Mouse (Mus musculus) intestine, embryonic 15.5 days (tissue): ENCODE data around the gene Ccdc163. TPM values are rescaled to one million over a fixed set of nuclear protein-coding genes. Genes with fewer than 3 reads are reported as not detected.
"Not testable (repeated sequence)": the region's sequence is repeated elsewhere in the genome, so short reads cannot be mapped to it uniquely, and the experiment has no call there.

Experiments
- ATAC-seq: fragments of 200-750 bp; cut with Nextera tagmentation; 2 replicates; pipeline ENCODE4 v1.8.0; 2017; ENCODE audit warnings: moderate TSS enrichment, moderate library complexity
- H3K27ac ChIP-seq: fragments of 300-500 bp; sonication (generic); 2 replicates; pipeline ENCODE4 v1.5.1; 2015; ENCODE audit warnings: mild to moderate bottlenecking, inconsistent platforms
- H3K27me3 ChIP-seq: fragments of 300-500 bp; sonication (generic); replicated peaks from 2 replicates; pipeline ENCODE4 v1.6.1; 2015; ENCODE audit warnings: inconsistent platforms
- H3K36me3 ChIP-seq: fragments of 300-500 bp; sonication (generic); 2 replicates; pipeline ENCODE4 v1.6.1; 2015; ENCODE audit warnings: inconsistent platforms
- H3K4me1 ChIP-seq: fragments of 300-500 bp; sonication (generic); replicated peaks from 2 replicates; pipeline ENCODE4 v1.6.1; 2015; ENCODE audit warnings: inconsistent platforms
- H3K4me2 ChIP-seq: fragments of 300-500 bp; sonication (generic); replicated peaks from 2 replicates; pipeline ENCODE4 v1.6.1; 2015; ENCODE audit warnings: mild to moderate bottlenecking, inconsistent platforms
- H3K4me3 ChIP-seq: fragments of 300-500 bp; sonication (generic); replicated peaks from 2 replicates; pipeline ENCODE4 v1.5.1; 2015; ENCODE audit warnings: inconsistent platforms
- H3K9ac ChIP-seq: fragments of 300-500 bp; sonication (generic); 2 replicates; pipeline ENCODE4 v1.6.1; 2015; ENCODE audit warnings: inconsistent platforms
- H3K9me3 ChIP-seq: fragments of 300-500 bp; sonication (generic); 2 replicates; pipeline ENCODE4 v1.6.1; 2016; ENCODE audit warnings: inconsistent platforms
- WGBS: fragments of 180-500 bp; shearing (Covaris S2); methylation state at CpG from one replicate; pipeline ENCODE4 v1.1.7; 2015; 5-methylcytosine and 5-hydroxymethylcytosine counted together
- polyA plus RNA-seq: library from polyadenylated mRNA; unstranded; fragments of >200 nt; fragmentation: Nextera tagmentation; extraction: Ambion mirVana; gene quantifications from 2 replicates; pipeline ENCODE4 v1.2.1, GENCODE M21; 2015

The Ccdc163 gene
- polyA plus RNA-seq, 1 experiment from 2014 or later, result 26.4 TPM

GRCm38 (mm10) chr4:116680521-116680920, 27.8 kb upstream of the Ccdc163 start:
- H3K9ac ChIP-seq, H3K4me3 ChIP-seq, H3K27me3 ChIP-seq, H3K9me3 ChIP-seq, H3K4me2 ChIP-seq, H3K36me3 ChIP-seq, ATAC-seq, H3K4me1 ChIP-seq, H3K27ac ChIP-seq: not testable (repeated sequence)
- WGBS, result 92% methylated on average over 4 of the region's 4 CpGs

- ATAC-seq, result 0 out of 2 replicates have a peak, but pooled peaks have one; percentile 3
- no peaks in the 10 kb centered on the region for H3K9me3 ChIP-seq
- peaks cover 4% of the 10 kb centered on the region; the same call in 1 of the 2 replicates for H3K36me3 ChIP-seq
- no peak overlapping the region for H3K4me3 ChIP-seq
- WGBS, result 69% methylated on average over 4 of the region's 4 CpGs
- no peak overlapping the region for H3K9ac ChIP-seq
- peaks cover 12% of the 10 kb centered on the region for H3K4me1 ChIP-seq
- H3K4me2 ChIP-seq, result no peak overlapping the region
- H3K27me3 ChIP-seq, result no peaks in the 10 kb centered on the region
- 0 out of 2 replicates have a peak overlapping the region, but pooled peaks have one; percentile 38 for H3K27ac ChIP-seq
Measured at GRCm38 (mm10) chr4:116683957-116684356, 24.4 kb upstream of the Ccdc163 start.

DNA sequence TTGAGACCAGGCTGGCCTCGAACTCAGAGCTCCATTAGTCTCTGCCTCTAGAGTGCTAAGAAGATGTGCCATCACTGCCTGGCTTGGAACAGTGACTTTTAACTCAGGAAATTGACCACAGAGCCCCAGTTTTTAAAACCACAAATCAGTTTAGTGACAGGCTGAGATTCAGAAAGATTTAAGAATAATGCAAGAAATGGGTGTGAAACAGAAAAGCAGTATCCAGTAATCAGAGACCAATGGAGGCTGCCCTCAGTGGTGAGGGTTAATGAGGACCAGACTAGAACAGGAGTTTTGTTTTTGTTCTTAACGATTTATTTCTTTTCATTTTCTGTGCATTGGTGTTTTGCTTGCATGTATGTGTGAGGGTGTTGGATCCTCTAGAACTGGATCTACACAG, 23.6 kb upstream of the Ccdc163 start:
- peaks cover 12% of the 10 kb centered on the region for H3K4me1 ChIP-seq
- peak overlapping the region; percentile 69; the same call in 1 of the 2 replicates for H3K4me3 ChIP-seq
- peak overlapping the region; percentile 98 for H3K27ac ChIP-seq
- H3K36me3 ChIP-seq, result peaks cover 4% of the 10 kb centered on the region; the same call in 1 of the 2 replicates
- H3K27me3 ChIP-seq, result no peaks in the 10 kb centered on the region
- WGBS, result 75% methylated on average over 2 of the region's 2 CpGs
- H3K9me3 ChIP-seq, result no peaks in the 10 kb centered on the region
- ATAC-seq, result no peak
- H3K4me2 ChIP-seq, result peak overlapping the region; percentile 63
- no peak overlapping the region for H3K9ac ChIP-seq

GRCm38 (mm10) chr4:116685402-116686061, 22.8 kb upstream of the Ccdc163 start, which contains the start of gene Prdx1:
Gene Prdx1 (plus strand): TSS chr4:116685544.
- Histone ChIP-seq H3K27ac (peak within 1 kb of the TSS; percentile 98), H3K9me3 (no peaks in the 10 kb centered on the region), H3K9ac (peak within 1 kb of the TSS; percentile 77), H3K4me1 (peaks cover 16% of the 10 kb centered on the region), H3K36me3 (peaks cover 4% of the 10 kb centered on the region; the same call in 1 of the 2 replicates), H3K4me2 (peak within 1 kb of the TSS; percentile 63), H3K4me3 (peak within 1 kb of the TSS; percentile 69), H3K27me3 (no peaks in the 10 kb centered on the region)
- ATAC-seq, result peak; percentile 94
- under 1% methylated on average over 56 of the region's 56 CpGs for WGBS

- ATAC-seq, result no peak
Measured at GRCm38 (mm10) chr4:116687041-116687440, 21.3 kb upstream of the Ccdc163 start.

GRCm38 (mm10) chr4:116689309-116689876, 18.9 kb upstream of the Ccdc163 start:
- Histone ChIP-seq H3K4me1 (peaks cover 16% of the 10 kb centered on the region), H3K4me2 (no peak overlapping the region), H3K9ac (no peak overlapping the region), H3K27ac (no peak overlapping the region), H3K36me3 (peaks cover 9% of the 10 kb centered on the region), H3K4me3 (no peak overlapping the region), H3K27me3 (no peaks in the 10 kb centered on the region), H3K9me3 (no peaks in the 10 kb centered on the region)
- ATAC-seq, result no peak
- WGBS, result 87% methylated on average over 4 of the region's 4 CpGs

More at GRCm38 (mm10) chr4:116687041-116687440, 21.3 kb upstream of the Ccdc163 start:
- 0 out of 2 replicates have a peak overlapping the region, but pooled peaks have one; percentile 77 for H3K9ac ChIP-seq
- no peak overlapping the region for H3K27ac ChIP-seq
- H3K4me3 ChIP-seq, result peak overlapping the region; percentile 69
- H3K27me3 ChIP-seq, result no peaks in the 10 kb centered on the region
- H3K4me1 ChIP-seq, result peaks cover 16% of the 10 kb centered on the region
- H3K36me3 ChIP-seq, result peaks cover 6% of the 10 kb centered on the region
- H3K4me2 ChIP-seq, result peak overlapping the region; percentile 63
- no peaks in the 10 kb centered on the region for H3K9me3 ChIP-seq
- WGBS, result 16% methylated on average over 1 of the region's 1 CpGs

DNA sequence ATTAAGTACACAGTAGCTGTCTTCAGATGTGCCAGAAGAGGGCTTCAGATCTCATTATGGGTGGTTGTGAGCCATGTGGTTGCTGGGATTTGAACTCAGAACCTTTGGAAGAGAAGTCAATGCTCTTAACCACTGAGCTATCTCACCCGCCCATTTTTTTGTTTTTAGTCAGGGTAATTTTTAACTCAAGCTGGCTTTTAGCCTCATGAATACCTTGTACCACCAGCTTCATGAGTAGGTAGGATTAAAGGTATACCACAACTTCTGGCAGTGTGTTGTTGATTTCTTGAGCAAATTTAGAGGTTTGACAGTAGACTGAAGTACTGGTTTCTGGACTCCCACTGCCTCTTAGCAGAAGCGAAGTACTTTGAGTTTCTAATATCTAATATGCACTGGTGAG, 16.2 kb upstream of the Ccdc163 start:
- 85% methylated on average over 2 of the region's 2 CpGs for WGBS
- H3K4me3 ChIP-seq, result no peak overlapping the region

GRCm38 (mm10) chr4:116693785-116694184, 14.5 kb upstream of the Ccdc163 start:
- 74% methylated on average over 2 of the region's 2 CpGs for WGBS
- Histone ChIP-seq H3K9ac (no peak overlapping the region), H3K36me3 (peaks cover 20% of the 10 kb centered on the region), H3K4me3 (no peak overlapping the region), H3K4me2 (no peak overlapping the region), H3K27me3 (no peaks in the 10 kb centered on the region), H3K9me3 (no peaks in the 10 kb centered on the region), H3K4me1 (peaks cover 3% of the 10 kb centered on the region; the same call in 1 of the 2 replicates), H3K27ac (no peak overlapping the region)
- no peak for ATAC-seq

More for the DNA sequence above, 16.2 kb upstream of the Ccdc163 start:
- H3K9ac ChIP-seq, result no peak overlapping the region
- no peak overlapping the region for H3K4me2 ChIP-seq
- no peak for ATAC-seq
- no peaks in the 10 kb centered on the region for H3K27me3 ChIP-seq
- peaks cover 19% of the 10 kb centered on the region for H3K36me3 ChIP-seq
- H3K27ac ChIP-seq, result no peak overlapping the region
- H3K9me3 ChIP-seq, result no peaks in the 10 kb centered on the region
- H3K4me1 ChIP-seq, result peaks cover 6% of the 10 kb centered on the region; the same call in 1 of the 2 replicates

DNA sequence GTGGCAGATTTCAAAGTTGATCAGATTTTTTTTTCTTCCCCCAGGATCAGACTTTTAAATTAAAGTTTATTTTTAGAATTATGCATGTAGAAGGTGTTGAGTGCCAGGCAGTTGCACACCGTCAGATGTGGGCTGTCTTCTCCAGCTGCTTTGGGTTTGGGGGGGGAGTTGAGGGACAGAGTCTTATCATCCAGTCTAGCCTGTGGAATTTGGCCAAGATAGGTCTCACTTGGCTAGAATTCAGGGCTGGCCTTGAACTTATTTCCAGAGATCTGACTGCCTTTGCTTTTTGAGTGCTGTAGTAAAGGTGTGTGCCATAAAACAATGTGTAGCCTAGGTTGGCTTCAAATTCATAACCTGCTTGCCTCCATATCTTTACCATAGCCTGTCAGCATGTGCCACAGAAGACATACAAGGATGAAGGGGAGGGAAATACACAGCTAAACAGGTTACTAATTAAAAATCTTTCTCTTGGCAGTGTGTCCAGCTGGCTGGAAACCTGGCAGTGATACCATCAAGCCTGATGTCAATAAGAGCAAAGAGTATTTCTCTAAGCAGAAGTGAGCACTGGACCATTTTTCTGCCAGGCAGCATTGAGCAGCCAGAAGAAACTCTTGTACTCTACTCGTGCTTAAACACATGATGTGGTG, 9.5 kb upstream of the Ccdc163 start:
- Histone ChIP-seq H3K27ac (no peak overlapping the region), H3K4me2 (no peak overlapping the region), H3K27me3 (no peaks in the 10 kb centered on the region), H3K9me3 (no peaks in the 10 kb centered on the region), H3K4me3 (no peak overlapping the region), H3K36me3 (peaks cover 33% of the 10 kb centered on the region), H3K9ac (no peak overlapping the region), H3K4me1 (no peaks in the 10 kb centered on the region)
- WGBS, result 73% methylated on average over 2 of the region's 2 CpGs
- no peak for ATAC-seq

- H3K9me3 ChIP-seq, result no peaks in the 10 kb centered on the region
- H3K36me3 ChIP-seq, result peaks cover 23% of the 10 kb centered on the region; the same call in 1 of the 2 replicates
- no peak overlapping the region for H3K27ac ChIP-seq
- no peaks in the 10 kb centered on the region for H3K27me3 ChIP-seq
- no peak overlapping the region for H3K4me3 ChIP-seq
- 0 out of 2 replicates have a peak, but pooled peaks have one; percentile 34 for ATAC-seq
- 69% methylated on average over 1 of the region's 1 CpGs for WGBS
- no peak overlapping the region for H3K4me2 ChIP-seq
- H3K9ac ChIP-seq, result no peak overlapping the region
- H3K4me1 ChIP-seq, result no peaks in the 10 kb centered on the region
Measured at GRCm38 (mm10) chr4:116700964-116701363, 7.3 kb upstream of the Ccdc163 start.

GRCm38 (mm10) chr4:116703804-116704203, 4.5 kb upstream of the Ccdc163 start:
- WGBS, result 38% methylated on average over 6 of the region's 6 CpGs
- Histone ChIP-seq H3K4me2 (no peak overlapping the region), H3K9me3 (no peaks in the 10 kb centered on the region), H3K4me1 (0 out of 2 replicates have a peak, but pooled peaks cover under 1% of the 10 kb centered on the region), H3K27ac (no peak overlapping the region), H3K27me3 (no peaks in the 10 kb centered on the region), H3K36me3 (peaks cover 18% of the 10 kb centered on the region; the same call in 1 of the 2 replicates), H3K4me3 (no peak overlapping the region), H3K9ac (no peak overlapping the region)
- ATAC-seq, result no peak

- Histone ChIP-seq H3K27ac (no peak overlapping the region), H3K4me1 (peaks cover 8% of the 10 kb centered on the region), H3K36me3 (peaks cover 4% of the 10 kb centered on the region; the same call in 1 of the 2 replicates), H3K9ac (peak overlapping the region; percentile 60), H3K27me3 (no peaks in the 10 kb centered on the region), H3K4me3 (peak overlapping the region; percentile 63), H3K4me2 (peak overlapping the region; percentile 85), H3K9me3 (no peaks in the 10 kb centered on the region)
- 10% methylated on average over 9 of the region's 9 CpGs for WGBS
- peak; percentile 5; the same call in 1 of the 2 replicates for ATAC-seq
Measured at GRCm38 (mm10) chr4:116707666-116708065, 643 bp upstream of the Ccdc163 start.
